Mouse (Mus musculus) embryo, embryonic 11.5 days (tissue): Measurements from ENCODE around the gene Zfp827.
"Not testable (repeated sequence)": the region's sequence is repeated elsewhere in the genome, so short reads cannot be mapped to it uniquely, and the experiment has no call there.

ENCODE experiments used
- DNase-seq: peaks from one replicate; pipeline ENCODE4 v3.0.0-alpha.2; 2012; ENCODE audit warnings: low read depth, low spot score

Zfp827 gene

GRCm38 (mm10) chr8:79105186-79105585 lies 76.9 kb downstream of the Zfp827 start:
- no peak for DNase-seq

- no peak for DNase-seq
These were observed 83.2 kb downstream of the Zfp827 start for GRCm38 (mm10) chr8:79111461-79111860.

- DNase-seq: no peak
These were observed 84.2 kb downstream of the Zfp827 start for GRCm38 (mm10) chr8:79112480-79112879.

- DNase-seq: no peak
These were observed 85.3 kb downstream of the Zfp827 start for GRCm38 (mm10) chr8:79113533-79113932.

DNA sequence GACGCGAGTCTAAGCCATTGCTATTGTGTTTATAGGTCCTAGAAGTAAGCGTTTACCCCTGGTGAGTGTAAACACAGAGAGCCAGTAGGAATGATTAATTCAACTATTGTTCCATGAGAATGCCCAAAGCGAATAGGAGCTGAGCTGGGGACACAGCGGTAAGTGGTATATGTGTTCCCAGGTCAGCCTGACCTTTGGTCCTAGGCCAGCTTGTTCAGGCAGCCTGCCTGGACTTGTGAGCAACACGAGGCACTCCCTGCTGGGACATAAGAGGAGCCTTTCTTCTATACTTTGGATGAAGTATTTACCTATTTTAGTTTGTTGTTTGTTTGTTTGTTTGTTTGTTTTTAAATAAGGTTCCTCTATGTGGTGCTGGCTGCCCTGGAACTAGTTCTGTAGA lies 86.3 kb downstream of the Zfp827 start:
- no peak for DNase-seq

DNA sequence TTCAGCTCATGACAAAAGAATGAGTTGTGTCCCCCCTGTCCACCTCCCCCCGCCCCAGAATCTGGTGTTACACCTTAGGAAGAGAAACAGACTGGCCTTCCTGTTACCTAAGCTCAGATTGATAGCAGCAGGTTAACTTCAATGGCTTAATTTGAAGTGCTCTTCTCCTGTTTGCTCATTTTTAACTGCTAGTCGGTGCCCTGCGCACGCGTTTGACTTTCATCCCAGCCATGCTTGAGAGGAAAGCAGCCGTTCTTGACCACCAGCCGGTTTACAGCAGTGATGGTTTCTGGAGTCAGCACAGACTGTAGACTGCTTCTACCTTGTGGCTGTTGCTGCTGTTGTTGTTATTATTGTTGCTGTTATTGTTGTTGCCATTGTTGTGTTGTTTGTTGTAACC lies 88.2 kb downstream of the Zfp827 start:
- DNase-seq: no peak

DNA sequence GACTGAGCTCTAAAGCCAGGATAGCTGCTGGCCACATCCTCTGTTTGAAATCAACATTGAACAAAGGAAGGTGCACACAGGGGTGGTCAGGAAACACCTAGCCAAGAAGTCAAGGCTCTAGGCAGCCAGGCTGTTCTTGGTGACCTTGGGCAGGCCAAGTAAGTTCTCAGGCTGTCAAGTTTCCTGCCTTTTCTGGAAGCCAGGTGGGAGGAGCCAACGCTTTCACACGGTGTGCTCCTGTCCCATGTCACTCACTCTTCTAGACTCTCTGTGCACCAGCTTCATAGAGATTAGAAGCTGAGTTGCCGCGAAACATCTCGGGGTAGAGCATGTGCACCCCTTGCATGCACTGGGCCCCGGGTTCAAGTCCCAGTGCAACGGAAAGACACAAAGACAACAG lies 89.5 kb downstream of the Zfp827 start:
- no peak for DNase-seq

- no peak for DNase-seq
These were observed 93.4 kb downstream of the Zfp827 start for GRCm38 (mm10) chr8:79121614-79122013.

GRCm38 (mm10) chr8:79124231-79124630 lies 96.0 kb downstream of the Zfp827 start:
- DNase-seq: no peak

- DNase-seq: no peak
These were observed 99.1 kb downstream of the Zfp827 start for GRCm38 (mm10) chr8:79127211-79127816.

GRCm38 (mm10) chr8:79128534-79128933 lies 100.3 kb downstream of the Zfp827 start:
- DNase-seq: not testable (repeated sequence)

DNA sequence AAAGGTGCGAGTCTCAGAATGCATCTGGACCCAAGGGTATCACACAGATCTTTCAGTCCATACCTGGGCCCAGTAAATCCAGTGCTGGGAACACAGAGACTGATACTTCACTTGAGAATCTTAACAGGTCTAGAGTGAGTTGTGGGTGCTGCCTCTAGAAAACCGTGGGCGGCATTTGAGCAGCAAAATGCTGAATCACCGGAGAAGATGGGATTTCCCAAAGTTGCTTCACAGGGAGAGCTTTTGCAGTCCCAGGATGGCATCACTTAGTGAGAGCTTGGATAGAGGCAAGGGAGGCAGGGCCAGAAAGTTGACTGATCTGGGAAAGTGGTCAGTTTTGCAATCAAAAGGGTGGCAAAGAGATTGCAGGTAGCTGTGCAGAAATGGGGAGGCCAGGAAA lies 111.4 kb downstream of the Zfp827 start:
- no peak for DNase-seq

DNA sequence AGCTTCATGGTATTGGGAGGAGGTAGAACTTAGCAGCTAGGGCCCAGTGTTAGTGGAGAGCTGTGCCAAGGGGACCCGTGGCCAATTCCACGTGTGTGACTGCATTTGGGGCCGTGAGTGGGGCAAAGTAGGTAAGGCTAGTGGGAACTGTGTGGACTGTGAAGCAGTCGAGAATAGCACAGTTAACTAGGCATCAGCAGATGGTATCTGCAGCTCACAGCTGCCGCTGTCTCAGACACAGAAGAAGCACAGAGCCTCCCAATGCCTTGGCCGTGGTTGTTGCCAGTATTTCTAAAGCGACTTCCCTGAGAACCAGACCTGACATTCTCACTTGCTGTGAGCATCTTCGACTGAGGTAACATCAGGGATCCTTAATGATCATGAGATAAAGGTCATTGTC lies 112.7 kb downstream of the Zfp827 start:
- no peak for DNase-seq

GRCm38 (mm10) chr8:79141592-79141991 lies 113.4 kb downstream of the Zfp827 start:
- no peak for DNase-seq

DNA sequence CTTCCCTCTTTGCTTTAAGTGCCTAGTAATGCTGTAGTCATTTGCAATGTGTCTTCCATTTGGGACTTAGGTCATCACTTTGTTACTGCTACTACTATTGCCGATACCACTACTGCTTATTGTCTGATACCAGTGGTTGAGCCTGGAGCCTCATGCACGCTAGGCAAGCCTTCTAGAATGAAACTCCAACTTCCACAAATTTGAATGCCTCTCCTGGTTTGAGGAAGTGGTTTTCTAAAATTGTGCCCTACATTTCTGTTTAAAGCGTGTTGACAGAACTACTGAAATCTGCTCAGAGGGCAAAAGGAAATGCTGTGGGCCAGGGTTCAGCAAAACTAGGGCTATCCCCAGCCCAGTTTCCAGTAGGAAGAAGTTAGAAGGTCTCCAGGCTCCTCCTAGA lies 115.5 kb downstream of the Zfp827 start:
- DNase-seq: no peak

GRCm38 (mm10) chr8:79145210-79145609 lies 117.0 kb downstream of the Zfp827 start:
- DNase-seq: no peak

- no peak for DNase-seq
These were observed 117.4 kb downstream of the Zfp827 start for GRCm38 (mm10) chr8:79145626-79146025.

DNA sequence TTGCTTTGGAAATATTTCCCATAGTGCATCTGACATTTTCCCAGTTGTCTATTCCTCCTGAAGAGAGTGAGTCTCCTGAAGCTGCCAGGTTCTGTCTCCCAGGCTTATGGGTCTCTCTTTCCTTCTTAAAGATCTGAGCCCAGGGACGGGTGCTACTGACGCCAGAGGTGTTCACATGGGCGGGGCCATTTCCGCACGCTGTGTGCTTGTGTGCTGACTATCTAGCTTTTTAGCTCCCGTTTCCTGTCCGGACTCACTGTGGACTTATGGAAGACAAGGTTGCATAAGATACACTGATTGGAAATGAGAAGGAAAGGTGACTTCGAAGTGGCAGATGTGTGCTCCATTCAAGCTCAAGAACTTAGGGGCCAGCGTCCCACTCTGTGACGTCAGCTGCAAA lies 120.6 kb downstream of the Zfp827 start:
- no peak for DNase-seq

GRCm38 (mm10) chr8:79149880-79150279 lies 121.6 kb downstream of the Zfp827 start:
- no peak for DNase-seq

DNA sequence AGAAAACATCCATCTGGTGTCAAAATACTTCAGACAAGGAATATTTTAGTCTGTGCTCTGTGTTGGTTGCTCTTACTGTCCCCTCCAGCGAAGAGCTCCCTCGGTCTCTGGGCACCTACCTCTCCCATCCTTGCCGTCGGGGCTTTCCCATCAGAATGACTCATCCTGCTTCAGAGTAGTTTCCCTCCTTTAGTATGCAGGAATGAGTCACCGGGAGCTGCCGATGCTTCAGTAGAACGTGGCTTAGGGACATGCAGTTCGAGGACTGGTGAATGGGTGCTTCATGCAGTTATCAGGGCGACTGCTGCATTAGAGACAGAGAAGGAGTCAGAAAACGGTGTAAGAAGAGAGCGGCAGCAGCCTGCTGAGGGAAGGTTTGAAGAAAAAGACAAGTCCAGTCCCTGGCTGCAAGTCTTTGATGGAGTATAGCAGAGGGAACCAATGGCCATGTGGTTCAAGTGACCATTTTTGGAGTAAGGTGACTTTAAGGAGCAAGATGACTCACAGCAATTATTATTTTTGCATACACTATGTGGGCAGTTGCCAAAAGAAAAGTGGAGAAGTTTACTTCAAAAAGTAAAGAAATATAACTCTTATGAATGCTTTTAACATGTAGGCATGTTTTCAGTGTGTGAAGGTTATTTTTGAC lies 122.4 kb downstream of the Zfp827 start:
- no peak for DNase-seq

- DNase-seq: no peak
These were observed 123.4 kb downstream of the Zfp827 start for GRCm38 (mm10) chr8:79151644-79152043.

GRCm38 (mm10) chr8:79153201-79153600 lies 125.0 kb downstream of the Zfp827 start:
- DNase-seq: no peak

DNA sequence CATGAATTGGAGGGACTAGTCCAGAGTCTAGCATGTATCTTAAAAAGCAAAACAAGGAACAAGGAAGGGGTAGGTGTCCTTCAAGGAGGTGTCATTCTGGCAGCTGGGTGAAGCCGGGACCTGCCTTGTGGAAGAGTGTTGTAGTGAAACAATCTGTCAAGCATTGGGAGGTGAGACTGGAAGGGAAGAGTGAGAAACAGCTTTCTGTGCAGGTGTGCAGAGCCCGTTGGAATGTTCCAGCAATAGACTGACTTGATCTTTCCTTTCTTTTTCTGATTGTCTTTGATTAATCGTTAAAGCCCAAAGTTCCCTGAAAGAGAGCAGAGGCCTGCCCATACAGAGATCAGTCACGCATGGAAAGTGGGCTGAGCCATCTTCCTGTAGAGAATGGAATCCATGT lies 125.4 kb downstream of the Zfp827 start:
- DNase-seq: no peak
